Mouse (Mus musculus): ENCODE measurements at regions not wholly inside any gene's neighbourhood (a gene's known extent, or its start where the extent isn't known, plus 50 kb on each side); places are given as distances from the start of the nearest gene placed in this dataset.

GRCm38 (mm10) chr6:18697536-18697935 lies 150.8 kb upstream of the Lsm8 start:
- Histone ChIP-seq H3K4me3 (ENCODE audit: insufficient read depth, low read depth, low read length) (no peak overlapping the region), H3K27ac (ENCODE audit: insufficient read depth, low read depth, low read length) (no peak overlapping the region), H3K4me1 (ENCODE audit: control insufficient read depth, insufficient read depth, low read length) (peaks cover 3% of the 10 kb centered on the region)
- 67% methylated on average over 5 of the region's 5 CpGs for WGBS
- TF ChIP-seq CTCF (IDR thresholded peaks at IDR 0.05; ENCODE audit: insufficient read depth, low read depth, low read length) = no peak
- no peak for TF ChIP-seq POLR2A (IDR thresholded peaks at IDR 0.05; ENCODE audit: insufficient read depth, low read depth, low read length)

DNA sequence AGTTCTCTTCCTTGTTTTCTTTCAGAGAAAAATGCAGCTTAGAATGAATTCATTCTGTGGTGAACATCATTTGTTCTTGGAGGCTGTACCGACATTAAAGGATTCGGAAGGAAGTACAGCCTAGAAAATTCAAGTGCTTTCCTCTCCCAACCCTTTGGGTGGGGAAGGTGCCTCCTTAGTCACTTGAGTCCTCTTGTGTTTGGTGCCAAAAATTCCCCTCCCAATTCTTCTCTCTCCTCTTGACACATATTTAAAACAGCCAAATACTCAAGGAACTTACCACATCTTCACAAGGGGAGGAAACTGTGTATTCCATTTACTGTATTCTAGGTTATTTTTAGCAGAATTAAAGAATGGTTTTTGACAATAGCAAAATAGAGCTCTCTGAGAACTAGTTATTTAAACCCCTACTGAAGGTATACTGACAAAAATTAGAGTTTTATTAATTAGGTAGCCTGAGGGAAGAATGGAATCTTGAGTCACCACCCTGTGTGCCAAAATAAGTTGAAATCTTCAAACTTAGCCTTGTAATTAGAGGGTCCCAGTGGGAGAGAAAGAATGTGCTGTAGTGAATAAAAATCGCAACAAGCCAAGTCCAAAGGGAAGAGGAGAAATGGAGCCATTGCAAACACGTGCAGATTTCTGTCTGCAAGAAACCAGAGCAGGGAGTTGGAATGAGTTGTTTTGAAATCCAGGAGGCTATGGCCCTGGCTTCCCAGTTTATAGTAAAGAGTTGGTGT lies 149.2 kb upstream of the Lsm8 start:
- 15% methylated on average over 4 of the region's 4 CpGs for WGBS
- TF ChIP-seq CTCF (IDR thresholded peaks at IDR 0.05; ENCODE audit: insufficient read depth, low read depth, low read length) = no peak
- TF ChIP-seq POLR2A (IDR thresholded peaks at IDR 0.05; ENCODE audit: insufficient read depth, low read depth, low read length) = no peak
- Histone ChIP-seq H3K27ac (ENCODE audit: insufficient read depth, low read depth, low read length) (peak overlapping the region; percentile 69), H3K4me1 (ENCODE audit: control insufficient read depth, insufficient read depth, low read length) (peaks cover 3% of the 10 kb centered on the region), H3K4me3 (ENCODE audit: insufficient read depth, low read depth, low read length) (no peak overlapping the region)

DNA sequence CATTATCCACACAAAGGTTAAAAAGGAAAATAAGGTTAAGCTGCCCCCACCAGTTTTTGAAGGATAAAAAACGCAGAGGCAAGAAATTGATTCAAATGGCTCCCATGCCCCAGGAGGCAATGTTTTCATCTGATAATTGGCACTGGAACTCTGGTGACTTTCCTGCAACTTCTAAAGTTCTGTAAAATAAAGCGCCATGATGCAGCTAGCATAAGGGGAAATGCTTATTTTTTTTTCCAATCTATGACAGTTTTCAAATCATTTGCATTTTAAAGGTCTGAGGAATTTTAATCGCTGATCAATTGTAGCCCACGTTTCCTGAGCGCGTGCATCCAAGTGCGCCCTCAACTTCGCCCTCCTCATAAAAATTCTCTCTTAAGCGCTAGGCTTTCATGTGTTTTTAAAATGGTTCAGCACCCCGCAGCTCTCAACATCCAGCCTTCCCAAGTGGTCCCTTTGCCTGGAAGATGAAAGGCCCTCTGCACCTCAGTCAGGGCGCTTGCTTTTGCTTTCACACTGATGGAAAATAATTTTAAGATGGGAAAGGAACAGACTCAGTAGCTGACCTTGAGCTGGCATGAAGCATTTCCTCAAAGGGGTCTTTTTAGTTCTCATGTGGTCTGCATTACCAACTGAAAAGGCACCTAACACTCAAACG lies 148.5 kb upstream of the Lsm8 start:
- no peak overlapping the region for H3K4me3 ChIP-seq (ENCODE audit: insufficient read depth, low read depth, low read length)
- WGBS = 20% methylated on average over 12 of the region's 12 CpGs
- peak overlapping the region; percentile 25 for H3K27ac ChIP-seq (ENCODE audit: insufficient read depth, low read depth, low read length)
- TF ChIP-seq CTCF (IDR thresholded peaks at IDR 0.05; ENCODE audit: insufficient read depth, low read depth, low read length) (no peak), POLR2A (IDR thresholded peaks at IDR 0.05; ENCODE audit: insufficient read depth, low read depth, low read length) (no peak)
- H3K4me1 ChIP-seq (ENCODE audit: control insufficient read depth, insufficient read depth, low read length) = peaks cover 3% of the 10 kb centered on the region

GRCm38 (mm10) chr6:18710763-18711162 lies 137.6 kb upstream of the Lsm8 start:
- H3K4me3 ChIP-seq (ENCODE audit: insufficient read depth, low read depth, low read length) = no peak overlapping the region
- TF ChIP-seq CTCF (IDR thresholded peaks at IDR 0.05; ENCODE audit: insufficient read depth, low read depth, low read length) = no peak
- TF ChIP-seq POLR2A (IDR thresholded peaks at IDR 0.05; ENCODE audit: insufficient read depth, low read depth, low read length) = no peak
- H3K27ac ChIP-seq (ENCODE audit: insufficient read depth, low read depth, low read length) = no peak overlapping the region
- no peaks in the 10 kb centered on the region for H3K4me1 ChIP-seq (ENCODE audit: control insufficient read depth, insufficient read depth, low read length)
- WGBS = 92% methylated on average over 1 of the region's 1 CpGs

DNA sequence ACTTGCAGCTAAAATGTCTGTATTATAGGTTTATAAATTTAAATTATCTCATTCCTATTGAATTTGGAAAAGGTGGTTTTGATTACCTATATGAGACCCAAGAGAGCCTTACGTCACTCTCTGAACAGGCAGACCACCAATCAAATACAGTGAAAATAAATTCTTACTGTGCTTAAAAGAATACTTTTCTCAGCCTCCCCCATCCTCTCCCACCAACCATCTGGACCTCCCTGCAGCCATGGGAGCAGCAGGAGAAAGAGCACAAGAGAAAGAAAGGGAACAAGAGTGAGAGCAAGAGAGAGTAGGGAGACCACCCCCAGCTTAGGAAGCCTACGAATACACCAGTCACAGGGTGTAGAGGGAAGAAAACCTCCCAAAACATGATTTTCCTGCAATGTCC lies 99.5 kb upstream of the Lsm8 start:
- no peaks in the 10 kb centered on the region for H3K4me1 ChIP-seq (ENCODE audit: control insufficient read depth, insufficient read depth, low read length)
- H3K27ac ChIP-seq (ENCODE audit: insufficient read depth, low read depth, low read length) = no peak overlapping the region
- no peak for TF ChIP-seq CTCF (IDR thresholded peaks at IDR 0.05; ENCODE audit: insufficient read depth, low read depth, low read length)
- TF ChIP-seq POLR2A (IDR thresholded peaks at IDR 0.05; ENCODE audit: insufficient read depth, low read depth, low read length) = no peak
- H3K4me3 ChIP-seq (ENCODE audit: insufficient read depth, low read depth, low read length) = no peak overlapping the region
- WGBS = 77% methylated on average over 2 of the region's 2 CpGs

DNA sequence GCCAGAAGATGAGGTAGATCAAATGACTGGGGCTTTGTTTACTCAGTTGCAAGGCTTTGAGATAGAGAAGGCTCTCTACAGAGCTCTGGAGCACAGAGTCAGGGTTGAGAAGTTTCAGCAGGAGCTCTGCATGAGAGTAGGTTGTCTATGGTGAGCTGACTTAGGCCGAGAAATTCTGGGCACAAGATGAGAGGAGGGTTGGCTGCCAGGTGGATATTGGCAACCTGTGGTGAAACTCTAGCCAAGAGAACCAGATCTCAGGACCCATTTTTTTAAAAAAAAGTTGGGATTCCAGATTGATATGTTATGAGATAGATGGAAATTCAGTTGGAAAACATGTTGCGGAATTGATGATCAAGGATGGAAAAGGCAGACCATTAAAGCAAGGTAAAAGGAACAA lies 83.8 kb upstream of the Lsm8 start:
- Histone ChIP-seq H3K4me3 (ENCODE audit: insufficient read depth, low read depth, low read length) (no peak overlapping the region), H3K4me1 (ENCODE audit: control insufficient read depth, insufficient read depth, low read length) (no peaks in the 10 kb centered on the region), H3K27ac (ENCODE audit: insufficient read depth, low read depth, low read length) (no peak overlapping the region)
- no peak for TF ChIP-seq POLR2A (IDR thresholded peaks at IDR 0.05; ENCODE audit: insufficient read depth, low read depth, low read length)
- TF ChIP-seq CTCF (IDR thresholded peaks at IDR 0.05; ENCODE audit: insufficient read depth, low read depth, low read length) = no peak
- 90% methylated on average over 2 of the region's 2 CpGs for whole genome bisulfite sequencing

- 40% methylated on average over 4 of the region's 4 CpGs for WGBS
- no peak overlapping the region for H3K4me3 ChIP-seq (ENCODE audit: insufficient read depth, low read depth, low read length)
- TF ChIP-seq CTCF (IDR thresholded peaks at IDR 0.05; ENCODE audit: insufficient read depth, low read depth, low read length) (no peak), POLR2A (IDR thresholded peaks at IDR 0.05; ENCODE audit: insufficient read depth, low read depth, low read length) (no peak)
- H3K4me1 ChIP-seq (ENCODE audit: control insufficient read depth, insufficient read depth, low read length) = no peaks in the 10 kb centered on the region
- no peak overlapping the region for H3K27ac ChIP-seq (ENCODE audit: insufficient read depth, low read depth, low read length)
These were observed 53.0 kb upstream of the Lsm8 start for GRCm38 (mm10) chr6:18795390-18795789.

- TF ChIP-seq CTCF (IDR thresholded peaks at IDR 0.05; ENCODE audit: insufficient read depth, low read depth, low read length) (no peak), POLR2A (IDR thresholded peaks at IDR 0.05; ENCODE audit: insufficient read depth, low read depth, low read length) (no peak)
- WGBS = 45% methylated on average over 1 of the region's 1 CpGs
- H3K4me3 ChIP-seq (ENCODE audit: insufficient read depth, low read depth, low read length) = no peak overlapping the region
- no peak overlapping the region for H3K27ac ChIP-seq (ENCODE audit: insufficient read depth, low read depth, low read length)
- H3K4me1 ChIP-seq (ENCODE audit: control insufficient read depth, insufficient read depth, low read length) = no peaks in the 10 kb centered on the region
These were observed 52.5 kb upstream of the Lsm8 start for GRCm38 (mm10) chr6:18795847-18796246.

DNA sequence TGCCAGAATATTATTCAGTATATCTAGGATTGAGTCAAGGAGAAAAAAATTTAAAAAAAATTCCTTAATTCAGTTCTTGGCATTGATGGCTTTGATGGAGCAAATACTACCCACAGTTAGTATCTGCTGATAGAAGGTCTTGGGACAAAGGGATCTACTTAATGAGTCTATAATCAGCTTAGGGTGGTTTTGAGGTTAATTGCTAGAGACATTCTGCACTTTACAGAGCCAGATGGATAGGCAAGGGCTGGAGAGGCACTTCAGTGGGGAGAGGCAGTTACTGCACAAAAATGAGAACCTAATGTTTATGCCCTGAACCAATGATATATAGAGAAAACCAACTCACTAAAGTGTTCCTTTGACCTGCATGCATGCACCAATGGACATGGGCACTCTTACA lies 51.8 kb upstream of the Lsm8 start:
- Histone ChIP-seq H3K4me1 (ENCODE audit: control insufficient read depth, insufficient read depth, low read length) (no peaks in the 10 kb centered on the region), H3K27ac (ENCODE audit: insufficient read depth, low read depth, low read length) (no peak overlapping the region), H3K4me3 (ENCODE audit: insufficient read depth, low read depth, low read length) (no peak overlapping the region)
- no peak for TF ChIP-seq POLR2A (IDR thresholded peaks at IDR 0.05; ENCODE audit: insufficient read depth, low read depth, low read length)
- no peak for TF ChIP-seq CTCF (IDR thresholded peaks at IDR 0.05; ENCODE audit: insufficient read depth, low read depth, low read length)
